Mouse (Mus musculus) hindbrain, embryonic 12.5 days (tissue): ENCODE results near the gene Mybbp1a. TPM values are rescaled to one million over a fixed set of nuclear protein-coding genes. Genes with fewer than 3 reads are reported as not detected.

Experiments
- ATAC-seq: fragments of 200-750 bp; cut with Nextera tagmentation; 2 replicates; pipeline ENCODE4 v1.8.0; 2017; ENCODE audit warnings: moderate TSS enrichment; ENCODE audit not compliant: low FRiP score
- H3K27ac ChIP-seq: fragments of 300-500 bp; sonication (generic); 2 replicates; pipeline ENCODE4 v1.5.1; 2016; ENCODE audit warnings: mild to moderate bottlenecking
- H3K27me3 ChIP-seq: fragments of 300-500 bp; sonication (generic); 2 replicates; pipeline ENCODE4 v1.6.1; 2016; ENCODE audit warnings: mild to moderate bottlenecking
- H3K36me3 ChIP-seq: fragments of 300-500 bp; sonication (generic); 2 replicates; pipeline ENCODE4 v1.6.1; 2016; ENCODE audit warnings: mild to moderate bottlenecking
- H3K4me1 ChIP-seq: fragments of 300-500 bp; sonication (generic); 2 replicates; pipeline ENCODE4 v1.6.1; 2016
- H3K4me2 ChIP-seq: fragments of 300-500 bp; sonication (generic); replicated peaks from 2 replicates; pipeline ENCODE4 v1.6.1; 2016; ENCODE audit warnings: mild to moderate bottlenecking
- H3K4me3 ChIP-seq: fragments of 300-500 bp; sonication (generic); 2 replicates; pipeline ENCODE4 v1.5.1; 2016; ENCODE audit warnings: mild to moderate bottlenecking
- H3K9ac ChIP-seq: fragments of 300-500 bp; sonication (generic); 2 replicates; pipeline ENCODE4 v1.6.1; 2016; ENCODE audit warnings: mild to moderate bottlenecking, moderate library complexity
- H3K9me3 ChIP-seq: fragments of 300-500 bp; sonication (generic); replicated peaks from 2 replicates; pipeline ENCODE4 v1.6.1; 2016; ENCODE audit warnings: mild to moderate bottlenecking
- WGBS: fragments of 180-500 bp; shearing (Covaris S2); methylation state at CpG from one replicate; pipeline ENCODE4 v1.1.7; 2016; 5-methylcytosine and 5-hydroxymethylcytosine counted together
- polyA plus RNA-seq: library from polyadenylated mRNA; unstranded; fragments of >200 nt; fragmentation: Nextera tagmentation; extraction: Ambion mirVana; gene quantifications from 2 replicates; pipeline ENCODE4 v1.2.1, GENCODE M21; 2016

Gene Mybbp1a
- polyA plus RNA-seq, 1 experiment from 2014 or later, result 112 TPM

DNA sequence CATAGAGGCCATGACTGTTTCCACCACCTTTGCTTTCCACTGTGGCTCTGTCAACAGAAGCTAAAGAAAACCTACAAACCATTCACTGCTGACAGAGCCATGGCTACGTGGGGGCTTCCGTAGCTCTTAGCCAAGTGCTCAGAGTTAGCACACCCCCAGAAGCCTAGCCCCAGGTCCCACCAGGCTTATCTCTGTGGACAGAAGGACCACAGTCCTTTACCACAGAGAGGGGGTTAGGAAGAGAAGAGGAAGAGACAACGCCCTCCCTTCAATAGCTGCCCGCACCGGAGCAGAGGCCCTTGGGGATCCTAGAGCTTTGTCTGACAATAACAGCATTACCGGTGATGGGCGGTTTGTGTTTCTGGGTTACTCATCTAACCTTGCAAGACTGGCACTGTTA lies 34.3 kb downstream of the Mybbp1a start:
- Histone ChIP-seq H3K4me1 (peaks cover 27% of the 10 kb centered on the region), H3K27ac (no peak overlapping the region)
- 72% methylated on average over 7 of the region's 7 CpGs for WGBS

DNA sequence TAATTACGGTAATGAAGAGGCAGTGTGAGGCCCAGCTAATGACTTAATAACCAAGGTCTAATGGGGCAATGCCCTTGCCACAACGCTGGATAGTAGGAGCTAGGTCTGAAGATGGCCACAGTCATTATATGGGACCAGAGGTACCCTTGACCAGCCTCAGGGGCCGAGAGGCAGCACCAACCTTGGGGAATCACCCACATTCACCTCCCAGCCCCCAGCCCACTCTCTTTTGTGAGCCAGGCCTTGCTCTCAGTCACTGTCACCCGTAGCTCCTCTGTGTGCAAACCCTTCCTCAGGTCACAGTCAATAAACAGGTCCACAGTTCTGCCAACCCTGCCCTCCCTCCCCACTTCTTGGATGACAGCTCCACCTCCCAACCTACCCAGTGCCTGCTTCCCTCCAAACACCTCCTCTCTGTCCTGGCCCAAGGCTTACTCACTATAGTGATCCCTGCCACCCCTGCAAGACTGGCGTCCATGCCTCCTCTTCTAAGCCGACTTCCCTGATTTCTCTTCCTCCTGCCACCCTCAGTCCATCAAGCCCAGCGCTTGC lies 35.0 kb downstream of the Mybbp1a start:
- no peak overlapping the region for H3K27ac ChIP-seq
- no peak overlapping the region for H3K9ac ChIP-seq
- ATAC-seq, result no peak
- no peak overlapping the region for H3K4me3 ChIP-seq
- no peaks in the 10 kb centered on the region for H3K27me3 ChIP-seq
- no peaks in the 10 kb centered on the region for H3K9me3 ChIP-seq
- H3K4me2 ChIP-seq, result no peak overlapping the region
- 0 out of 2 replicates have a peak, but pooled peaks cover 4% of the 10 kb centered on the region for H3K36me3 ChIP-seq
- H3K4me1 ChIP-seq, result peaks cover 27% of the 10 kb centered on the region
- WGBS, result 74% methylated on average over 7 of the region's 7 CpGs

More for the DNA sequence above, 34.3 kb downstream of the Mybbp1a start:
- no peak overlapping the region for H3K4me3 ChIP-seq
- no peaks in the 10 kb centered on the region for H3K27me3 ChIP-seq
- ATAC-seq, result no peak
- 0 out of 2 replicates have a peak, but pooled peaks cover 4% of the 10 kb centered on the region for H3K36me3 ChIP-seq
- H3K9me3 ChIP-seq, result no peaks in the 10 kb centered on the region
- H3K4me2 ChIP-seq, result no peak overlapping the region
- H3K9ac ChIP-seq, result no peak overlapping the region

DNA sequence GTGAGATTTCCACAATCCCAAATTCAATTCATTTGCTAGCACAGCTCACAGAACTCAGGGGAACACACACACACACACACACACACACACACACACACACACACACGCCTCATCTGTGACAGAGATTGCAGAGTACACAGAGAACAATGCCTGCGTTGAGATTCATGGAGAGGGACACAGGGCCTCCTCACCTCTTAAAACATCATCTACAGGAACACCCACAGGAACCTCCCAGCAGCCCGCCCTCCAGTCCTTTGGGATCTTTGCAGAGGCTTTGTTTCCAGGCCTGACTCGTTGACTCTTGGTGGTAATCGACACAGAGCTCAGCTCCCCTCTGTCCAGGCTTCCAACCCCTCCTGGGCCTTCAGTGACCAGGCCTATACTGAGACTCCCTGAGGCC lies 36.0 kb downstream of the Mybbp1a start:
- Histone ChIP-seq H3K4me3 (no peak overlapping the region), H3K9me3 (no peaks in the 10 kb centered on the region), H3K4me1 (peaks cover 27% of the 10 kb centered on the region), H3K27me3 (no peaks in the 10 kb centered on the region), H3K27ac (peak overlapping the region; percentile 41), H3K9ac (no peak overlapping the region), H3K36me3 (0 out of 2 replicates have a peak, but pooled peaks cover 4% of the 10 kb centered on the region), H3K4me2 (no peak overlapping the region)
- 33% methylated on average over 5 of the region's 5 CpGs for WGBS
- no peak for ATAC-seq

GRCm38 (mm10) chr11:72477653-72478052 lies 36.5 kb downstream of the Mybbp1a start:
- no peak overlapping the region for H3K4me3 ChIP-seq
- H3K4me1 ChIP-seq, result peaks cover 27% of the 10 kb centered on the region
- no peak overlapping the region for H3K9ac ChIP-seq
- H3K36me3 ChIP-seq, result 0 out of 2 replicates have a peak, but pooled peaks cover 4% of the 10 kb centered on the region
- H3K4me2 ChIP-seq, result no peak overlapping the region
- 77% methylated on average over 1 of the region's 1 CpGs for WGBS
- no peaks in the 10 kb centered on the region for H3K9me3 ChIP-seq
- peak overlapping the region; percentile 41 for H3K27ac ChIP-seq
- ATAC-seq, result no peak
- H3K27me3 ChIP-seq, result no peaks in the 10 kb centered on the region

GRCm38 (mm10) chr11:72478228-72478627 lies 37.1 kb downstream of the Mybbp1a start:
- Histone ChIP-seq H3K4me2 (no peak overlapping the region), H3K4me3 (no peak overlapping the region), H3K27me3 (no peaks in the 10 kb centered on the region), H3K36me3 (0 out of 2 replicates have a peak, but pooled peaks cover under 1% of the 10 kb centered on the region), H3K4me1 (peaks cover 27% of the 10 kb centered on the region), H3K27ac (no peak overlapping the region), H3K9me3 (no peaks in the 10 kb centered on the region), H3K9ac (no peak overlapping the region)
- WGBS, result 63% methylated on average over 6 of the region's 6 CpGs
- ATAC-seq, result no peak

- H3K36me3 ChIP-seq, result no peaks in the 10 kb centered on the region
- no peak for ATAC-seq
- WGBS, result 75% methylated on average over 2 of the region's 2 CpGs
- H3K4me2 ChIP-seq, result no peak overlapping the region
- no peak overlapping the region for H3K9ac ChIP-seq
- H3K27ac ChIP-seq, result no peak overlapping the region
- no peaks in the 10 kb centered on the region for H3K9me3 ChIP-seq
- peaks cover 29% of the 10 kb centered on the region for H3K4me1 ChIP-seq
- H3K4me3 ChIP-seq, result no peak overlapping the region
- no peaks in the 10 kb centered on the region for H3K27me3 ChIP-seq
Observed at GRCm38 (mm10) chr11:72479499-72479898, 38.3 kb downstream of the Mybbp1a start.

GRCm38 (mm10) chr11:72481313-72481712 lies 40.2 kb downstream of the Mybbp1a start:
- H3K4me1 ChIP-seq, result peaks cover 35% of the 10 kb centered on the region
- no peak for ATAC-seq
- 73% methylated on average over 5 of the region's 5 CpGs for WGBS

GRCm38 (mm10) chr11:72481952-72482351 lies 40.8 kb downstream of the Mybbp1a start:
- H3K9me3 ChIP-seq, result no peaks in the 10 kb centered on the region
- no peak overlapping the region for H3K9ac ChIP-seq
- H3K27ac ChIP-seq, result no peak overlapping the region
- peaks cover 36% of the 10 kb centered on the region for H3K4me1 ChIP-seq
- 82% methylated on average over 4 of the region's 4 CpGs for WGBS
- no peak for ATAC-seq
- no peaks in the 10 kb centered on the region for H3K36me3 ChIP-seq
- H3K4me2 ChIP-seq, result no peak overlapping the region
- peaks cover 2% of the 10 kb centered on the region; the same call in 1 of the 2 replicates for H3K27me3 ChIP-seq
- no peak overlapping the region for H3K4me3 ChIP-seq

More at GRCm38 (mm10) chr11:72481313-72481712, 40.2 kb downstream of the Mybbp1a start:
- no peak overlapping the region for H3K4me2 ChIP-seq
- H3K9ac ChIP-seq, result no peak overlapping the region
- H3K27me3 ChIP-seq, result no peaks in the 10 kb centered on the region
- no peaks in the 10 kb centered on the region for H3K36me3 ChIP-seq
- H3K27ac ChIP-seq, result no peak overlapping the region
- H3K9me3 ChIP-seq, result no peaks in the 10 kb centered on the region
- no peak overlapping the region for H3K4me3 ChIP-seq

DNA sequence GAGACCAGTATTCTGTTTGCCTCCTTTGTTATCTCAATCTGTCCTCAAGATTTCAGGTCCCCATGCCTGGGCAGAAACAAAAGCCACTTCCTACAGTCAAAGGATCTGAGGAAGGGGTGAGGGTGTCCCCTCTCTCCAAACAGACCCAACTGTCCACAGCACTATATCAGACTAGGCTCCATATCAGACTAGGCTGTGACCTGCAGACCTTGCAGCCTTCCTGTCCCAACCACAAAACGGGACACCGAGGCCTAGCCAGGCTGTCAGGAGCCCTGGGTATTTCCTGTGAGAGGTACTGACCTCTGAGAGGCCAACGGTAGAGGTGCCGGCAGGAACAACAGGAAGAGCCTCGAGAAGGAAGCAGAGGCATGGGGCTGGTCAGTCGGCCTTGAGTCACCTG lies 43.4 kb downstream of the Mybbp1a start:
- ATAC-seq, result no peak
- no peak overlapping the region for H3K4me2 ChIP-seq
- 69% methylated on average over 6 of the region's 6 CpGs for WGBS
- H3K27me3 ChIP-seq, result peaks cover 27% of the 10 kb centered on the region
- H3K27ac ChIP-seq, result no peak overlapping the region
- H3K9ac ChIP-seq, result peak overlapping the region; percentile 43; the same call in 1 of the 2 replicates
- no peaks in the 10 kb centered on the region for H3K36me3 ChIP-seq
- no peaks in the 10 kb centered on the region for H3K9me3 ChIP-seq
- peaks cover 43% of the 10 kb centered on the region for H3K4me1 ChIP-seq
- no peak overlapping the region for H3K4me3 ChIP-seq

DNA sequence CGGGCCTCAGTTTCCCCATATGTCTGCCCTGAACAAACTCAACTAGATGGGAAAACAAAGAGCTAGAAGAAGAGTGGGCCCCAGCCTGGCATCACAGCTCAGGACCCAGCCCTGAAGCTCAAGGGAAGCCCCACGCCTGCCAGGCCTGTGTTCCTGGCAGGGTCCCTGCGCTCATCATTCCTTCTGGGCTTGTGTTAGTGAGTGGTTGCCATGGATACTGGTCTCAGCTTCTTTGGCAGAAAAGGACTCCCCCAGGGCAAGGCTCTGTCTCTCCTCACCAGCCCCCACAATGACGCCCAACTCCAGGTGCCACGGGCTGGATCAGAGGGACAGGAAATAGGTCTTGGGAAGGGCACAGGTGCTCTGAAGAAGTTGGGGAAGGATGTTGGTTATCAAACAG lies 44.0 kb downstream of the Mybbp1a start:
- Histone ChIP-seq H3K36me3 (no peaks in the 10 kb centered on the region), H3K4me2 (no peak overlapping the region), H3K9me3 (no peaks in the 10 kb centered on the region), H3K27ac (no peak overlapping the region), H3K9ac (no peak overlapping the region), H3K4me3 (no peak overlapping the region), H3K4me1 (peaks cover 43% of the 10 kb centered on the region), H3K27me3 (peaks cover 27% of the 10 kb centered on the region)
- WGBS, result 52% methylated on average over 5 of the region's 5 CpGs
- no peak for ATAC-seq

- Histone ChIP-seq H3K4me3 (no peak overlapping the region), H3K4me2 (no peak overlapping the region), H3K27ac (no peak overlapping the region), H3K4me1 (peaks cover 43% of the 10 kb centered on the region), H3K27me3 (peaks cover 32% of the 10 kb centered on the region), H3K36me3 (no peaks in the 10 kb centered on the region), H3K9ac (no peak overlapping the region), H3K9me3 (no peaks in the 10 kb centered on the region)
- 71% methylated on average over 11 of the region's 11 CpGs for WGBS
- no peak for ATAC-seq
Observed at GRCm38 (mm10) chr11:72485960-72486359, 44.8 kb downstream of the Mybbp1a start.

GRCm38 (mm10) chr11:72487171-72487570 lies 46.0 kb downstream of the Mybbp1a start:
- H3K36me3 ChIP-seq, result no peaks in the 10 kb centered on the region
- 0 out of 2 replicates have a peak overlapping the region, but pooled peaks have one; percentile 77 for H3K4me3 ChIP-seq
- no peak overlapping the region for H3K27ac ChIP-seq
- WGBS, result 67% methylated on average over 5 of the region's 5 CpGs
- no peaks in the 10 kb centered on the region for H3K9me3 ChIP-seq
- peak overlapping the region; percentile 89 for H3K4me2 ChIP-seq
- H3K4me1 ChIP-seq, result peaks cover 43% of the 10 kb centered on the region
- ATAC-seq, result no peak
- H3K27me3 ChIP-seq, result peaks cover 32% of the 10 kb centered on the region
- 0 out of 2 replicates have a peak overlapping the region, but pooled peaks have one; percentile 18 for H3K9ac ChIP-seq

DNA sequence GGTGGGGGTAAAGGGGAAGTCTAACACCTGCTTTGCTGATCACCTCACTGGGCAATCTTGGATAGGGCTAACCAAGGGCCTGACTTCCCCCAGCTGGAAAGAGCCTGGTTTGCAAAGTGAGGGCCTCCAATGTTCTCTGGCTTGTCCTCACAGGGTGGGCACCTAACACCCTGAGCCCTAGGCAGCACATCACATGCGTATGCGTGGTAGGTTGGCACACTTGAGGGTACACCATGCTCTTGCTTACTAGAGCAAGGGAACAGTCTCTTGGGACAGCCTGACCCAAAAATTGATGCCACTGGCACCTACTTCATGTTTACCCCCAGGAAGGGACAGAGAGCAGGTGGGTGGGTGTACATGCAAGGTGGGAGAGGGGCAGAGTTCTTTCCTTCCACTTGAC lies 46.6 kb downstream of the Mybbp1a start:
- Histone ChIP-seq H3K9me3 (no peaks in the 10 kb centered on the region), H3K36me3 (no peaks in the 10 kb centered on the region), H3K27me3 (peaks cover 32% of the 10 kb centered on the region), H3K4me3 (peak overlapping the region; percentile 77), H3K27ac (no peak overlapping the region), H3K4me1 (peaks cover 43% of the 10 kb centered on the region), H3K9ac (peak overlapping the region; percentile 94), H3K4me2 (peak overlapping the region; percentile 89)
- 90% methylated on average over 2 of the region's 2 CpGs for WGBS
- no peak for ATAC-seq
